Mouse (Mus musculus) embryo, embryonic 11 days (tissue): ENCODE measurements around the gene Uspl1.
A peak's percentile ranks its signal among the peaks of the same experiment; 100 is the strongest.

Source experiments
- DNase-seq: peaks from one replicate; pipeline ENCODE4 v3.0.0-alpha.2; 2015

Gene Uspl1

DNA sequence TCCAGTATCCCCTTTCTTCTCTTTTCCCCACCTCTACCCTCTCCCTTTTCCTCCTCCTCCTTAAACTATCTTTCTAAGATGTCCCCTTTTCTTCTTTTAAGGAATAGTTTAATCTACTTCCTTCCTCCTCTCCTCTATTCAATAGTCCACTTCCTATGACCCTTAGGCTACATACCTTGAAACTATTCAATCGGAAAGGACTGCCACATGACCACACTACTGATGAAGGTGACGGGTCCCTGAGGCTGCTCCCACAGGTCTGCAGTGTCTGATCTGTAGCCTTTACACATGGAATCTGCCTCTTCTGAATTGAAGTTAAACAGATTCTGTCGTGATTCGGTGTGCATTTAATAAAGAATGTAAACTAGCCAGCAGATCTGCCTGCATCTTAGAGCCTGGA lies 28.7 kb downstream of the Uspl1 start:
- no peak for DNase-seq

GRCm38 (mm10) chr5:149215540-149215939 lies 31.4 kb downstream of the Uspl1 start:
- DNase-seq: no peak

DNA sequence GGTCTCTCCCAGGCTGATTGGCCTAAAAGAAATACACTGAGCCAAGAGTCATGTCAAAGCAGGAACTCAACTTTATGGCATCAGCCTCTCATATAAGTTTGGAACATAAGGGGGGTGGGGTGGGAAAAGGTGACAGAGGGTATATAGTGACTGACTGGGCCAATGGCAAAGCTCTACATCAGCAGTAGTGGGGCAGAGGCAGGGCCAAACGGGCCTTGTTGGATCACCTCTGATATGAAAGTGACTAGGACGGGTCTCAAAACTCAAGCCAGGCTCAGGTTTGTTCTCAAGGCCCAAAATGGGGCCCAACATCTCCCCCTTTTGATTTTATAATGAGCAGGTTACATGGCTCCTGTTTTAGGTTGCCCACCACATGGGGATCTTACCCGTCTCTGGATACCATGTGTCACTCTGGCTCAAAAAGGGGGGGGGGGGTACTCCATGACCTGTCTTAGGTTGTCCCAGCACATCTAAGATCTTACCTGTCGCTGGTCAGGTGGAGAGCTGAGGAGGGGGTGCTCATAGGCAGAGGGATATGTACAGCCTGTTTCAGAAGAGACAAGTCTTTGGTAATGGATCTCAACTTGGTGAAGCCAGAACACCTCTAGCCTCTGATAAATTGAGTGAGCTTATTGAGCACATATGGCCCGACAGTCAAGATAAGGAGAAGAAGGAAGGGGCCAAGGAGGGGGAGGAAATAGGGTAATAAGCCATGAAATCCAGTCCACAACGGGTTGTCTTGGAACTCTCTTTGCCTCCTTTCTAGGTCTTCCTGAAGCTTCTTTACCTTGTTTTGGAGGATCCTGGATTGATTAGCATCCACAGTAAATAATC lies 33.6 kb downstream of the Uspl1 start:
- no peak for DNase-seq

GRCm38 (mm10) chr5:149219493-149219892 lies 35.3 kb downstream of the Uspl1 start:
- DNase-seq: no peak

DNA sequence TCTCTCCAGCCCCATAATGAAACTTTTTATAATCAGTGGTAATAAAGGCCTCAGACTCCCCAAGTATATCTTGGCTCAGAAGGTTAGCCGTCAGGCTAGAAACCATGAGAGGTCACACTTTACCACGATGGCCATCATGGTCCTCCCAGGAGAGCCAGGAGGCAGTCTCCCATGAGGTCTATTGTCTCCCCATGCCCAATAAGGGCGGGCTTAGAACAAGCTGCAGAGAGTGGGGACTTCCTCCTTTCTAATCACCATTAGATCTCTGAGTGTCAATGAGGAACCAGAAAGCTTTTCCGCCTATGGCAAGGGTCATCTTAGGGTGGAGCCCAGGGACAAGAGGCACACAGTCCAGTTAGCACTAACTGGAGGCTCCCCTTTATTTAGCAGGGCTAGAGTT lies 37.2 kb downstream of the Uspl1 start:
- no peak for DNase-seq

- DNase-seq: peak; percentile 28
These were observed 40.5 kb downstream of the Uspl1 start for GRCm38 (mm10) chr5:149224666-149225065.

GRCm38 (mm10) chr5:149228700-149229618 lies 44.8 kb downstream of the Uspl1 start:
- DNase-seq: peak; percentile 97

DNA sequence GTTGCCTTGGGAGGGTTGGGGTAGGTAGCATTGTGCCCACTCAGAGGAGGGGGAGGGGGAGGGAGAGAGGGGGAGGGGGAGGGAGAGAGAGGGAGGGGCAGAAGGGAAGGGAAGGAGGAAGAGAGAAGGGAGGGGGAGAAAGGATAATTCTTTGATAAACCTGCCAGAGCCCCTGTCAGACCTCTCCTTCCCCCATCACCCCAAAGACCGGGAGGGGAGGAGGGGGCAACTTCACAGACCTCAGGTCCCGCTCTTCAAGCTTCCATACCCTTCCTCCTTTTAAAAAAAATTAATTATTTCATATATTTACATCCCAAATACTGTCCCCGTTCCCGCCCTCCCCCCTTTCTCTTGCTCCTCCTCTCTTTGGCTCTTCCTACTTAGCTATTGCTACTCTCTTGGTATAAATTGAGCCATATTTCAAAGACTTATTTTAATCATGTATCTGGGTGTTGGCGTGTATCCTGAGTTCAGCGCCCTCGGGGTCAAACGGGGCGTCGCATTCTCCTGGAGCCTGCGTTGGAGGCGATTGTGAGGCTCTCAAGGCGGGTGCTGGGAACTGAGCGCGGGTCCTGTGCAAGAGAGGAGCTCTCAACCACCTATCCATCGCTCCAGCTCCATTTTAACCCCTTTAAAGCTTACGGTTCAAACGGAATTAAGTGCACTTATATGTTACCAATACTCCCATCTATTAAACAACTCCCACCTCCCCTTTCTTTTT lies 45.6 kb downstream of the Uspl1 start:
- DNase-seq: no peak

DNA sequence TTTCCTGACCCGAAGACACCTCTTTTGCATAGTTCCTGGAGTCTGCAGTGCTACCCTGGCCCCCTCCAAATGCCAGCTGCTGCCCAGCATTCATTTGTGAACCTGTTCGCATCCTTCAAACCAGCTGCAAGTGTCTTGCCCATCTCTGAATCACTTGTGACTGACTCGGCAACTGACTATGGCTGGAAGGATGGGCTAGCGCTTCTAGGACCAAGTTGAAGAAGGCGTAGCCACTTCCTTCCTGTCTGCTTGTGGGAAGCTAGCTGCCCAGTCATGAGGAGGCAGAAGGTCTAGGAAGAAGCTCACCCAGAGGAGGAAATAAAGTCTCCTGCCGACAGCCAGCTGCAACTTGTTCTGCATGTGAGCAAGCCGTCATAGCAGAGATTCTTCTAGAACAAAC lies 50.9 kb downstream of the Uspl1 start:
- DNase-seq: no peak

GRCm38 (mm10) chr5:149237221-149237950 lies 53.2 kb downstream of the Uspl1 start:
- DNase-seq: no peak

DNA sequence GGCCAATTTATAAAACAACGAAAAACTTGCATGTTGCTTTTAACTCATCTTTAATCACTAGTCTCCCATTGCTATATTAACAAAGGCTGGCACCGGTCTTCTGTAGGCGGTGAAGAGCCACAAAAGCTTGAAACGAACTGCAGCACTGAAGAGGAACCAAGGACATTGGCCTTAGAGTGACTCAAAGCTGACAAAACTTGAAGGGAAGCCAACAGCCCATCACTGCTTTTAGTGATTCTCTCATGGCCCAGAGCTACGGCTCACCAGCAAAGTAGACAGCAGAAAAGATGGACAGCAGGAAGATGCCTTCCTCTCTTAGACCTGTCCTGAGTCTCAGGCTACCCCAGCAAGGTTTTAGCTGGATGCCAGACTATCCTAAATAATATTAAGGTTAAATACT lies 58.3 kb downstream of the Uspl1 start:
- DNase-seq: no peak

DNA sequence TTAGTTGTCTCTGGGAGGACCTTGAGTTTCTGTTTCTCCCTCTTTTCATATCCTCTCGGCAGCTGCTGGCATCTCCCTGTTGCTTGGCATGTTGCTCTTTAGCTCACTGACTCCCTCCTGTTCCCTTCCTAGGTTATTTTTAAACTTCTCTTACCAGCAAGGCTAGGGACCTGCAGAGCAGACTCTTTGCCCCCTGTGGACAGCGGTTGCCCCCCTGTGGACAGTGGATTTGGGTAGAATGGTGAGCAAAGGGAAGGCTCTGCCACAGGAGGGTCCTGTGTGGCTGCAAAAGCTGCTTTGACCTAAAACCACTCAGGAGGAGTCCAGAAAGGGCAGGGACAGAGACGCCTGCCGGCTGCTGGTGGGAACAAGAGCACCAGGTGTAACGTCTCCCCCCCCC lies 58.9 kb downstream of the Uspl1 start:
- DNase-seq: no peak

GRCm38 (mm10) chr5:149245391-149245964 lies 61.3 kb downstream of the Uspl1 start:
- DNase-seq: no peak

DNA sequence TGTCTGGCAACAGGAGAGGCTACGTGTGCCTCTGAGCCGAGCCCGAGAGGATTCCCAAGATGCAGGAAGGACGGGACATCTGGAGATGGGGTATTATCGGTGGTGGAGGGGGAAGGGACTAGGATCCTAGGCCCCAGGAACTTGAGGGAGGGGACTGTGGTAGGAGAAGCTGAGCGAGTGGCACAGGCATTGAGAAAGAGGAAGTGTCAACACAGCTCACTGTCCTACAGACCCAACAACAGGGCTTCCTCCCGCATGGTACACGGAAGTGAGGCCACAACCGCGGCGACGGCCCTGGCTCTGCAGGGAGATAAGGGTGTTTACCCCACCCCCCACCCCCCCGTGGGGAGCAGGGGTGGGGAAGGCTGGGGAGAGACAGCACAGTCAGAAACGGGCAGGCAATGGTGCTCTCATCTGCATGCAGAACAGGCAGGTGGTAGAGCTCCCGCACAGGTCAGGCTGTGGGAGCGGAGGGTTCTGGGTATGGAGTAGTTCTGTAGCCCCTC lies 61.9 kb downstream of the Uspl1 start:
- peak; percentile 42 for DNase-seq

GRCm38 (mm10) chr5:149247047-149247904 lies 63.1 kb downstream of the Uspl1 start:
- no peak for DNase-seq

DNA sequence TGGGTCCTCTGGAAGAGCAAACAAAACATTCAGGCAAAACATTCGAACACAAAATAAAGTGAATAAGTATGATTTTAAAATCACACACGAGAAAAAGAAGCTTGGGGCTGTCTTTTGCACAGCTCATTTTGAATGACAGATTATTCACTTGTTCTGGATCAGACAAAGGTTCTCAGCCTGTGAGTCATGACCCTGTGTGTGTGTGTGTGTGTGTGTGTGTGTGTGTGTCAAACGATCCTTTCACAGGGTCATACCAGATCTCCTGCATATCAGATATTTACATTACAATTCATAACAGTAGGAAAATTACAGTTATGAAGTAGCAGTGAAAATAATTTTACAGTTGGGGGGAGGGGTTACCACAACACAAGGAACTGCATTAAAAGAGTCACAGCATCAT lies 68.2 kb downstream of the Uspl1 start:
- no peak for DNase-seq

DNA sequence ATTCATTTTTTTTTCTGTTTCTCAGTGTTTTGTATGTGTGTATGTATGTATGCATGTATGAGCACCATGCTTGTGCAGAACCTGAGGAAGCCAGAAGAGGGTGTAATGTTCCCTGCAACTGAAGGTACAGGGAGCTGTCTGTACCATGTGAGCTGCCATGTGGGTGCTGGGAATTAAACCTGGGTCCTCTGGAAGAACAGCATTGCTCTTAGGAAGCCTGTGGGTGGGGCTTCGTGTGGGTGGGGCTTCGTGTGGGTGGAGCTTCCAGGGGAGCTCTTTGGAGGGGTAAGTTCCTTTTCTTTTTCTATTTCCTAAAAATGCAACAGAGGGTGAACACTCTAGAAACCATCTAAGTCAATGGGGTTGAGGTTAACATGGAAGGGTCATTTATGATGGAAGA lies 69.3 kb downstream of the Uspl1 start:
- DNase-seq: no peak

DNA sequence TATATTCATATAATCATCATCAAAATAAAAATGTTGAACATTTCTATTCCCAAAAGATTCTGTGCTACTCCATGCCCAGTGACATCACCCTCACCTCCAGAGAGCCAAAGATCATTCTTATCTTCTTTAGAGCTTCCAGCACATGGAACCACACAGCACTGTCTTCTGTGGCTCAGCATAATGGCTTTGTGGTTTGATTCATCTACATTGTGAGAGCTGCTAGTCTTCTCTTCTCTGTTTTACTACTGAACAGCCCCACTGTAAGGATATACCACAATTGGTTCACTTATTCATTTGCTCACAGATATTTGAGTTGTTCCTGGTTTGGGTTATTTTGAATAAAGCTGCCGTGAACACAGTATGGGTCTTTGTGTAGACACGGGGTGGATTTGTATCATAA lies 71.4 kb downstream of the Uspl1 start:
- no peak for DNase-seq

GRCm38 (mm10) chr5:149257518-149258281 lies 73.5 kb downstream of the Uspl1 start:
- DNase-seq: peak; percentile 56

DNA sequence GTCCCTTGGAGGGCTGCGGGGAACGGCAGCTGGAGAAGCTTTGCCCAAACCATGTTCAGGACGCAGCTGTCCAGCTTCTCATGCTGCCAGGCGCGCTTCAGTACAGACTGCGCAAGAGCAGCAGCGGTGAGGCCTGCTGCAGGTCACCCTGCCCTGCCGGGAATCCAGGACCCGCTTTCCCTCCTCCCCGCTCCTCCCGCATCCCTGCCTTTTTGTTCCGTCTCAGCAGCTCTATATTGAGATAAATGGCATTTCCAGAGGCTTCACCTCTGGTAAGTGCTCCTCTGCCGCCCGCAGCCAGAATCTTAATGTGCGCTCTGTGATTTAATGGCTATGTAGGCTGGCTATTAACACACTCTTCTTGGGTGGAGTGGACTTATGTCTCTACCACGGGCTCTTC lies 74.9 kb downstream of the Uspl1 start:
- DNase-seq: peak; percentile 71
